Mouse (Mus musculus) CD4-positive, CD25-positive, alpha-beta regulatory T cell, adult 4 months (primary cell): Measurements from ENCODE around the gene Zscan5b. TPM values are rescaled to one million over a fixed set of nuclear protein-coding genes. Genes with fewer than 3 reads are reported as not detected.
A peak's percentile ranks its signal among the peaks of the same experiment; 100 is the strongest.
"Not testable (repeated sequence)": the region's sequence is repeated elsewhere in the genome, so short reads cannot be mapped to it uniquely, and the experiment has no call there.

ENCODE experiments used
- ATAC-seq: one replicate; pipeline ENCODE4 v1.8.0; 2017
- polyA plus RNA-seq, 2 experiments: library from polyadenylated mRNA; unstranded; fragments of 100-300 nt; shearing (Covaris generic); gene quantifications; one replicate each; pipeline ENCODE4 v1.2.1; 2017

The Zscan5b gene
- polyA plus RNA-seq, 2 experiments from 2014 or later = not detected

- ATAC-seq = no peak
These were observed 22.5 kb downstream of the Zscan5b start for GRCm38 (mm10) chr7:6244361-6245292.

- ATAC-seq = no peak
These were observed 30.3 kb downstream of the Zscan5b start, which contains the start of gene Epp13 for GRCm38 (mm10) chr7:6252410-6252809. Gene Epp13 (plus strand): TSS chr7:6252710.

- ATAC-seq = no peak
These were observed 32.4 kb downstream of the Zscan5b start for GRCm38 (mm10) chr7:6254451-6254850.

GRCm38 (mm10) chr7:6257386-6257785 lies 35.3 kb downstream of the Zscan5b start:
- ATAC-seq = no peak

- no peak for ATAC-seq
These were observed 36.4 kb downstream of the Zscan5b start for GRCm38 (mm10) chr7:6258232-6259220.

GRCm38 (mm10) chr7:6260004-6260403 lies 37.9 kb downstream of the Zscan5b start:
- not testable (repeated sequence) for ATAC-seq

GRCm38 (mm10) chr7:6262120-6262519 lies 40.0 kb downstream of the Zscan5b start:
- ATAC-seq = no peak

GRCm38 (mm10) chr7:6262984-6263383 lies 40.9 kb downstream of the Zscan5b start:
- ATAC-seq = no peak

GRCm38 (mm10) chr7:6265695-6266094 lies 43.6 kb downstream of the Zscan5b start:
- peak; percentile 49 for ATAC-seq

GRCm38 (mm10) chr7:6277906-6278305 lies 55.8 kb downstream of the Zscan5b start:
- no peak for ATAC-seq

- peak; percentile 52 for ATAC-seq
These were observed 60.7 kb downstream of the Zscan5b start for GRCm38 (mm10) chr7:6282749-6283148.

GRCm38 (mm10) chr7:6283451-6284075 lies 61.5 kb downstream of the Zscan5b start:
- ATAC-seq = peak; percentile 63

- no peak for ATAC-seq
These were observed 62.4 kb downstream of the Zscan5b start for GRCm38 (mm10) chr7:6284442-6285012.

- no peak for ATAC-seq
These were observed 63.3 kb downstream of the Zscan5b start for GRCm38 (mm10) chr7:6285366-6285765.

- peak; percentile 70 for ATAC-seq
These were observed 64.0 kb downstream of the Zscan5b start, which contains the start of gene Zfp667 for GRCm38 (mm10) chr7:6285842-6286705. Gene Zfp667 (plus strand): TSS chr7:6286579.

GRCm38 (mm10) chr7:6286921-6287531 lies 64.9 kb downstream of the Zscan5b start:
- no peak for ATAC-seq
